Mouse (Mus musculus) liver, postnatal 0 days (tissue): ENCODE measurements around the gene E4f1.
A peak's percentile ranks its signal among the peaks of the same experiment; 100 is the strongest.

Source experiments
- CTCF ChIP-seq: sonication (generic); IDR thresholded peaks from 2 replicates; pipeline ENCODE4 v1.5.1; 2016; ENCODE audit warnings: antibody characterized with exemption, low read depth
- EP300 ChIP-seq: IDR thresholded peaks from 2 replicates; pipeline ENCODE4 v1.6.1; 2016; ENCODE audit warnings: antibody characterized with exemption, low read depth, mild to moderate bottlenecking

GRCm38 (mm10) chr17:24413557-24414211, 56.4 kb downstream of the E4f1 start:
- TF ChIP-seq CTCF (peak; percentile 72), EP300 (no peak)
